Mouse (Mus musculus) spleen, postnatal 4 days (tissue): ENCODE data around the gene Dst.

Source experiments
- DNase-seq, 2 experiments: peaks; one replicate each; pipeline ENCODE4 v3.0.0; 2022; ENCODE audit warnings: low spot score in 2 of 2

Gene Dst

GRCm38 (mm10) chr1:34178022-34178727, 270.1 kb downstream of the Dst start:
- no peak for DNase-seq

DNA sequence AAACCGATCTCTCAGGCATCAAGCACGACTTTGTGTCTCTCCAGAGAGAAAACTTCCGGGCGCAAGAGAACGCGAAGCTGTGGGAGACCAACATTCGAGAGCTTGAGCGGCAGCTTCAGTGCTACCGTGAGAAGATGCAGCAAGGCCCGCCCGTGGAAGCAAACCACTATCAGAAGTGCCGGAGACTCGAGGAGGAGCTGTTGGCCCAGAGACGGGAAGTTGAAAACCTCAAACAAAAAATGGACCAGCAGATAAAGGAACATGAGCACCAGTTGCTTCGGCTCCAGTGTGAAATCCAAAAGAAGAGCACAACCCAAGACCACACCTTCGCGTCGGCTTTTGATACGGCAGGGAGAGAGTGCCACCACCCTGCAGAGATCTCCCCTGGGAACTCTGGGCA, 271.7 kb downstream of the Dst start:
- no peak for DNase-seq

GRCm38 (mm10) chr1:34182406-34183249, 274.6 kb downstream of the Dst start:
- DNase-seq: no peak

- no peak for DNase-seq
These were observed 275.4 kb downstream of the Dst start for GRCm38 (mm10) chr1:34183250-34183926.

DNA sequence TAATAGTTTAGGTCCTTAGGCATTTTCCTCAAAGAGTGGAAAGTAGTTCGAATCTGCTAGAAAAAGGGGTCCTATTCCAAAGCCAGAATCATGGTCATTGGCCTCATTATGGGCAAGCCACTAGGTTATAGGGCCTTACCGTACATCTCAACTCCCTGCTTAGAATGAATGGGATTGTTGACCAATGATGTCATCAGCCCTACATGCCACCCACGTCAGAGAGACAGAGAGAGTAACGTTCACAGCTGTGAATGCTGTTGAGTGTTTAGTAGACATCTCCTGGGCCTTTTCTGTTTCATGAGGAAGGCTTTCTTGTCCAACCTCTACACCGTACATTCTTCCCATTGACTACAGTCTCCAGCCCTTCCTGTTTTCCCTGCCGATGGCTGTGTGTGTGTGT, 276.2 kb downstream of the Dst start:
- DNase-seq: no peak

DNA sequence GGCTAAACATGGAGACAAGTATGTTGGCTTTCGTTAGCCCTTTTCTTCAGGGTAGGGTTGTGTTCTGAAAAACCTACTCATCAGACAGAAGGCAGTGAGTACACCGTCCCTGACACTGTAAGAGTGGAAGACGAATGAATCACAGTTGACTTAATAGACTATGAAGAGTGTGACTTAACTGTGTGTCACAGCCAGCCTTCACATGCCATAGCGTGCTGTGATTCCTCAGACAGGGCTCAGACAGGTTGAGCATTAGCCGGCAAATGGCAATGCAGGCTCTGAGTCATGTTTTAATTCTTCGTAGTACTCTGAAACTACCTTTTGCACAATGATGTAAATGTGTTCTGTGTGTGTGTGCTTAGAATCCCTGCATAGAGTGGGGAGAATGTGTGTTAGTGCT, 278.0 kb downstream of the Dst start:
- no peak for DNase-seq

- no peak for DNase-seq
These were observed 279.5 kb downstream of the Dst start for GRCm38 (mm10) chr1:34187501-34187900.

GRCm38 (mm10) chr1:34188721-34189236, 280.8 kb downstream of the Dst start:
- DNase-seq: no peak

- no peak for DNase-seq
These were observed 281.3 kb downstream of the Dst start for GRCm38 (mm10) chr1:34189318-34189717.

DNA sequence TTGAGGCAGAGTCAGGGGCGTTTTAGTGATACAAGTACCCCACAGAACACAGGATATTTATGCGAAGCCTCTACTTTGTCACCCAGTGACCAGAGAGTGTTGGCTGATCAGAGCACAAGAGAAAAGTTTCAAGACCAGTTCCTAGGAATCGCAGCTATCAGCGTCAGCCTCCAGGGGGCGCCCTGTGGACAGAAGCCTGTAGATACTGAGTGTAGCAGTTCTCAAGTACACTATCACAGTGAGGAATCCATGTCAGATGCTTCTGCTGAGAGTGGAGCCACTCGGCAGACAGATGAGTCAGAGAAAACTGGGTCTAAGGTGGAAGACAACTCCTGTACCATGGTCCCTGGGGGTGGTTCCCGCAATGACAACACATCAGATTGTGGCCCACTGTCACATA, 281.9 kb downstream of the Dst start:
- peak; percentile 35 to 83 for DNase-seq

GRCm38 (mm10) chr1:34192174-34192573, 284.1 kb downstream of the Dst start:
- no peak for DNase-seq

GRCm38 (mm10) chr1:34200791-34201190, 292.8 kb downstream of the Dst start:
- no peak for DNase-seq

GRCm38 (mm10) chr1:34201483-34201882, 293.5 kb downstream of the Dst start:
- no peak for DNase-seq

DNA sequence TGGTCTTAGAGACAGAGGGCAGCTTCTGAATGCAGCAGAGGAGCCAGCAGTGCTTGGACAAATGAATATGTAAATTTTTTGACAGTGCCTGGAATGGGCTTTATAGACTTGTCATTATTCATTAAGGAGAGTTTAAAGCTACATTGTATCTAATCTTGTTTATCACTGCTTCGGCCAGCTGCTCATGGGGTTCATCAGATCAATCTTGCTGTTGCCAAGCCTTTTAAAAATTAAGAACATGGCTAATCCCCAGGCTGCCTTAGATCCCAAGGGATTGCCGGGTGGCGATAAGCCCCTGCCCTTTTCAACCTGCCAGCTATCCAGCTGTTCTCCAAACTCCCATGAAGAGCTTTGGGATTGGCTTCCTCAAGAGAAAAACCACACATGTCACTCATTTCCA, 303.7 kb downstream of the Dst start:
- no peak for DNase-seq

DNA sequence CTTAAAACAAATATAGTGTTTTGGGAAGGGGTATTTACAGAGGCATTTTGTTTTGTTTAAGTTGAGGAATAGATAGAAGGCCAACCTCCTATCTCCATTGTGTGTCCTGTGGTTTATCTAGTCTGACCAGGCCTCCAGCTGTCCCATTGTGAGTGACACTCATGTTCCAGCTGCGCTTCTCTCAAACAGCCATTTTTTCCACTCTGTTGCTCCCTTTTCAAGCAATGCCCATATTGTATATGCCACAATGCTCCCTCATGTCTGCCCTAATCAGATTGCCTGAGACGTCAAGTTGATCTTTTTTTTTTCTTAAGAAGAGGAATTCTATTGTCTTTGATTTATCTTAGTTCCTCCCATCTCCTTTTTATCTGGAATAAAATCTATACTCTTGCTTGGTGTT, 308.4 kb downstream of the Dst start:
- no peak for DNase-seq

GRCm38 (mm10) chr1:34218323-34218722, 310.3 kb downstream of the Dst start:
- DNase-seq: peak; percentile 73 to 91

DNA sequence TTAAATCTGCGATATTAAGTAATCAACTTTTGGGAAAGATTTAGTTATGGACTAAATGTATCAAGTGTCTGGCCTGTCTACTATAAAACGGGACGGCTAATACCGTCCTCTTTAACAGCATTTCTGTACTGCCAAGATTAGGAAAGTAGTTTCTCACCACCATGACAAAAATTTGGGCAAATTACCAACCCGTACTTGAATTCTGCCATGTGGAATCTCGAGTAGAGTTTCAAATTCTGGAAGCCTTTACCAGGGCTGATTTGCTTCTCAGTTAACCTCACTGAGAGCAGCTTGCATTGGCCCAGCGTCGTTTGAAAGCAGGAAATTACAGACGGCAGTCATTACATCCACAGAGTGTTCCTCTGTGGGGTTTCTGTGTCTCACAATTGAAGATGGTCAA, 310.8 kb downstream of the Dst start:
- no peak for DNase-seq

DNA sequence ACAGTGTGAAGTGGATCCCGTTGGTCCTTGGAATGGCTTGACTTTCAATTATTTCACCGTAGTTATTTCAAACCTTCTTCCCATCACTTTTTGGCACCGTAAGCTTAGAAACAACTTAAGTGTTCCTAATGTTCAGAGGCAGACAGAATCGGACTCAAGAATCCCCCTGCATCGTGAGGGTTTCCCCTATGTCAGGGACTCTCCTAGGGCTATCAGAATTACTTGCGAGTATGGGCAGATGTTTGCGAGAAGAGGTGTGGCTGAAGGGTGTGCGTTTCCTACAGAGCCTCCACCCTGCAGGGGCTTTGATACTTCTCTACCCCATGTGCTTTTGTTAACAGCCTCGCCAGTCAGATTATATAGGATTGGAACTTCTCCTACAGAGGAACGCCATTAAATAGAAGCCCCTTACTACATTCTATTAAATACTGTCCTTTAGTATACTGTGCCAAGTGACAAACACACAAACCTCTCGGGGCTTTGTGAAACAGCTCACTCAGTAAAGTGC, 312.1 kb downstream of the Dst start:
- DNase-seq: no peak

- no peak for DNase-seq
These were observed 315.8 kb downstream of the Dst start for GRCm38 (mm10) chr1:34223866-34224265.

- DNase-seq: no peak
These were observed 319.7 kb downstream of the Dst start for GRCm38 (mm10) chr1:34227676-34228075.

DNA sequence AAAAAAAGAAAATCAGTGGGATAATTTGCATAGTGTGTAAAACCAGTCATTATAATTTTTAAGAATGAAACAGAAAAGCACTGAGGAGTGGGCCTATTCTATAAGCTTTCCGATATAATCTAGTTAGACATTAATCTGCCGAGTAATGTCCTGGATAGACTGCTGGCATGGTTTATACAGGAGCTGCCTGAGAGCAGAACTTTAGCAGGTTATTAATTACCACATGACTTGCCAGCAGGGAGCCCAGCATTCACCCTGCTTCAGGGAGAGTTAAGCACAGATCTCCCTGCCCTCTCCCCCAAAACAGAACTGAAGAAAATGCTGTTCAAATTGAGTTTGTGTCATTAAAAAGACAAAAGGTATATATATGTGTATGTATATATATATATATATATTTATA, 323.0 kb downstream of the Dst start:
- DNase-seq: no peak

DNA sequence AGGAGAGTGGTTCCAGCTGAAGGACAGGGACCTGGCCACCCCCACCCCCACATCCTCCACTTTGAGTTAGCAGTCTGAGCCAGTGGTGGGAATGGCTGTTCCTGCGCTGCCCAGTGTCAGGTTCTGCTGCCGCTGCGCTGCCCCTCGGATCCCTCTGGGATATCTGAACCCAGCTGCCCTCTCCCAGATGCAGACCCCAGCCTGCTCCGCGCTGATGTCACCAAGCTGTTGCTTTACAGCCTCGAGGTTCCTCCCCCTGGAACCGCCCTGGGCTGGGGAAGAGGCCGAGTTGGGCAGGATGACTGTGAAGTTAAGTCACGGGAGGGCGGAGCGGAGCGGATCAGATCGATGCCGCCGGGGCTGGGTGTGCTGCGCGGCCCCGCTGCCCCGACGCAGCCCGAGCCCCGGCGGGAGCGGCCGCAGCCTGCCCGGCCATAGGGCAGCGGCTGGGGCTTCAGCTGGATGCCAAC, 328.3 kb downstream of the Dst start:
- DNase-seq: peak; percentile 61 to 78
